Mouse (Mus musculus) liver, adult 2 months (tissue): Measurements from ENCODE around the gene Lrrc45.

Experiments used
- CTCF ChIP-seq: fragments of 200-500 bp; IDR thresholded peaks from 2 replicates; pipeline ENCODE4 v1.5.1; 2011; ENCODE audit warnings: low read depth, low read length, control low read depth
- POLR2A ChIP-seq: fragments of 200-500 bp; IDR thresholded peaks from 2 replicates; pipeline ENCODE4 v1.6.1; 2011; ENCODE audit warnings: low read length, control low read depth; ENCODE audit not compliant: insufficient read depth; ENCODE audit errors: extremely low read depth

GRCm38 (mm10) chr11:120712771-120713568 is 755 bp upstream of the Lrrc45 start:
- TF ChIP-seq CTCF: peak; percentile 75
- TF ChIP-seq POLR2A: no peak
